Mouse (Mus musculus) kidney, adult 11 months (tissue): ENCODE results near the gene Nt5c3b.

Experiments used
- DNase-seq: peaks from one replicate; pipeline ENCODE4 v3.0.0; 2022

Gene Nt5c3b

DNA sequence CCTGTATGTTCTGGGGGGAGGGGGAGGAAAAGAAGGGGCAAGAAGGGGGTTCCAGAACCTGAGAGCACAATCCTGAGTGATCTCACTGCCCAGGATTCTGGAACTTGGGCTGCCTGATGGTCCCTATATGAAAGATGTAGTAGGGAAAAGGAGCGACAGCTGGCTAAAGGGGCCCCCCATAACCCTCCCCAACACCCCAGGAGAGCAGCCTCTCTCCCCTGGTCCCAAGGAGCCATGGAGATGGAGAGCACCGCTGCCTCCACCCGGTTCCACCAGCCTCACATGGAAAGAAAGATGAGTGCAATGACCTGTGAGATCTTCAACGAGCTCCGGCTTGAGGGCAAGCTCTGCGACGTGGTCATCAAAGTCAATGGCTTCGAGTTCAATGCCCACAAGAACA lies at the start of gene Nt5c3b, which contains the start of gene Klhl10:
Gene Nt5c3b (minus strand): TSS at position 12 of the 400 bp plus-strand sequence.
Gene Klhl10 (plus strand): TSS at position 121 of the 400 bp plus-strand sequence.
- DNase-seq = no peak

DNA sequence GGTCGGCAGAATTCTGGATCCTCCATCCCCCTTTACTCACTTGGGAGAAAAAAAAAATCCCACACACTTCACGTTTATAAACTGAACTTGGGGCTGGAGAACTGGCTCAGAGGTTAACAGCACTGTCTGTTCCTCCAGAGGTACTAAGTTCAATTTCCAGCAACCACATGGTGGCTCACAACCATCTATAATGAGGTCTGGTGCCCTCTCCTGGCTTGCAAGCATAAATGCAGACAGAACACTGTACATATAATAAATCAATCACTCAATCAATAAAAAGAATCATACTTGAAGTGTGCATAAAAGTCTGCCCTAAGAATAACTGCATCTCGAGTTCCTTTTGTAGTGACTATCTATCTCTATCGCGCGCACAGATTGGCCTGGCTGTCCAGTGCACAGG lies 49.3 kb upstream of the Nt5c3b start:
- DNase-seq = no peak

DNA sequence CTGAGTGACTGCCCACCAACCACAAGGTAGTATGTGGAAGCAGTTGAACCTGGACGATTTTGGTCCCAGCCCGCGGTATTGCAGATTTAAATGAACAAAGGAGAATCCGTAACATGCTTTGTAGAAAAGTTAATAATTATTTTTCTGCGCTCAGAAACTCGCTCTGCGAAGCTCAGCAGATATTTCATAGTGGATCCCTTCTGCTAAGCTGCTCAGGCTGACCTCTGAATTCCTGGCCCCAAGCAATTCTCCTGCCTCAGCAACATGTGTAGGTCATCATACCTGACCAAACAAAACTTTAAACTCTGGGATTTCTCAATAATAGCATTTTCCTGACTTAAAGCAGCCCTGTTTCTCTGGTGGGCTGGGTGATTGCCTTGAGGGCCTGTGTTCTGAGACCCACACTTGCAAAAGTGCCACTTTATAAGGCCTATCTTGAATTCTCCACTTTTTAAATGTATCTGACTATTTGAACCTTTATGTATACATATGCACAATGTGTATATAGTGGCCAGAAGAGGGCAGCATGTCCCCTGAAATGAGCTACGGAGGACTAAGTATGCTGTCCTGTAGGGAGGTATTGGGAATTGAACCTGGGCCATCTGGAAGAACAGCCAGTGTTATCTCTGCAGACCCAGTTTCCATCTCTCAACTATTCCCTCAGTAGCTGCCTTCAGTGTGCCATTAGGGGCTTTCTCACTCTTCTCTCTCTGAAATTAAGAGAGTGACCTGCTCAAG lies 44.4 kb upstream of the Nt5c3b start:
- peak; percentile 36 for DNase-seq

DNA sequence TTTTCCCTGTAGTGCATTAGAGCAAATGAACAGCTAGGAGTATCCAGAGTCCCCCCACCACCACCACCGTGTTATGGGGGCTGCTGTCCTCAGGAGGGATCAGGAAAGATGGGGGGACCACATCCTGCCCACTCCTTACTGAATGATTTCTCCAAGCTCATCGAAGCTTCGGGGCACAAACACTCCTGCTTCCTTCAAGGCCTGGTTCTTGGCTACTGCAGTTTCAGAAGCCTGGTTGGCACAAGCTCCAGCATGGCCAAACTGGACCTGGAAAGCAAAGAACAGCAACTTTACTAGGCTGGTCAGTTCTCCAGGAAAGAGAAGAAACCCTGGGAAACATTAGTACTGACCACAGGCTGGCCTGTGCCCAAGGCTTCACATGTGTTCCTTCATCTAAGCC lies 42.9 kb upstream of the Nt5c3b start:
- no peak for DNase-seq

DNA sequence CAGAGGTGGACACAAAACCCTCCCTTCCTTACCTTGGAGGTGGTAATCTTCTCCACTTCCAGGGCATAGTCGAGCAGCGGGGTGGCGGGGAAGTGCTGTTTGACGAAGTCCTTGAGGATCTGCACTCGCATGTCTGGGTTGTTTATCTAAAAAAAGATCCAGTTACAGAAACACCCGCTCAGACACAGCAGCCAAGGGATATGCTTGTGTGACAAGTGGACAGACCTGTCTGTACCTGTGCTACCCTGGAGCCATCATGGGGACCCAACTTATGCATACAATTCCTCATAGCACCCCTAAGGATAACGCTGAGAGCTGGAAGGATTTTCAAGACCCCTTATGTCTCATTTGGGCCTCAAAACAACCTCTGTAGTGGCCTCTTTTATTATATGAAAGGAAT lies 37.5 kb upstream of the Nt5c3b start:
- no peak for DNase-seq

DNA sequence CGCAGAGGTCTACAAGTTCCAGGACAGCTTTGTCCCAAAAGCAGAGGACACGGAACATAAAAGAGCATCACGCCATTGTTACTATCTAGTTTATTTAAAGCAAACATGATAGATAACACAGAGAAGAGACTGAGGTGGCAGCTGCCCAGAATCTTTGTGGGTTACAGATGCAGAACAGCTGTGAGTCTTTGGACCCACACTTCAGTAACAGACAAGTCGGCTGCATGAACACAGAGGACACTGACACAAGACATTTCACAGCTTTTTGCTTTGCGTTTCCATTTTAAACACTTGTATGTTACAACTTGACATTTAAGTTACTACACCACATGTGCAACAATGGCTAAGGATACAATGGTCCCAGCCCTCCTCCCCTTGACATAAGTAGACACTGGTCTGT lies 34.7 kb upstream of the Nt5c3b start:
- no peak for DNase-seq

DNA sequence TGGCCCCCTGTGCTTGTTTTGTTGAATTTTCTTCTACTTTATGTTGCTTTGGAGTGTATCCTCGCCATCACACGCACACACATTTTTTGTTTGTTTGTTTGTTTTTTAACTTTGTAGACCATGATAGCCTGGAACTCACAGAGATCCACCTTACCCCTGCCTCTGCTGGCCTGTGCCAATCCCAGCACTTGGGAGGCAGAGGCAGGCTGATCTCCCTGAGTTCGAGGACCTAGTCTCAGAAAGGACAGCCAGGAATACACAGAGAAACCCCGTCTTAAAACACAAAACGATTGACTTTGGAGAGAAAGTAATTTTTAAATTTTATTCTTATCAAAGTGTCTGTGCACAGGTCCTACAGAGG lies 31.3 kb upstream of the Nt5c3b start:
- DNase-seq = no peak

DNA sequence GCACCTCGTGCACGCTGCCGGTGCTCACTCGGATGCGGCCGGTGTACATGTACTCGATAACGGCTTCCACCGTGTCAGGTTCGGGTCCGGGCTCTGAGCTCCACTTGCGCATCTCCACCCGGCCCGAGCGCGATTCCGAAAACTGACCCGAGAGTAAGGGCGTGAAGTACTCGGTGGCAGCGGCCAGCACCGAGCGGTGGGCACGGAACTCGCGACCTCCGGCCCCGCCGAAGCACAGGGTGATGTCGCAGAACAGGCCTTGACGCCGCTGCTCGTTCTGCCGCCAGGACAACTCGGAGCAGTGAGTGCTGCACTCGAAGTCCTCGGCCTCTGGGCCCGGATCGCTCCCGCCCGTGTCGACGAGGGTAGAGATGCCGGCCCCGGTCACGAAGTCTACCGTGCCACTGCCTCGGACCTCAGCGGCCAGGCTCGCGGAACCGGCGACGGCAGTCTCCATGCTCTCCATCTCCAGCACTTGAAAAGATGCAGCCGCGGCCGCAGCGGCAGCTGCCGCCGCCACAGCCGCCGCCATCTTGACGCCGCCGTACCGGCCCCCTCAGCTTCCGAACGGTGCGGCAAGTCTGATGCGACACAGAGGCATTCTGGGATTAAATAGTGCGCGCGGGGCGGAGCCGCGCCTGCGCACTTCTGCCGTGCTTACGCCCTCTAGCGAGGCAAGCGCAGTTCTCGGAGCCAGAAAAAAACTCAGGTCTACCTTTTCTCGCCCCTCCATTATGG lies 30.8 kb upstream of the Nt5c3b start, which contains the start of gene Klhl11:
Gene Klhl11 (minus strand): TSS at position 545 of the 738 bp plus-strand sequence.
- peak; percentile 86 for DNase-seq

DNA sequence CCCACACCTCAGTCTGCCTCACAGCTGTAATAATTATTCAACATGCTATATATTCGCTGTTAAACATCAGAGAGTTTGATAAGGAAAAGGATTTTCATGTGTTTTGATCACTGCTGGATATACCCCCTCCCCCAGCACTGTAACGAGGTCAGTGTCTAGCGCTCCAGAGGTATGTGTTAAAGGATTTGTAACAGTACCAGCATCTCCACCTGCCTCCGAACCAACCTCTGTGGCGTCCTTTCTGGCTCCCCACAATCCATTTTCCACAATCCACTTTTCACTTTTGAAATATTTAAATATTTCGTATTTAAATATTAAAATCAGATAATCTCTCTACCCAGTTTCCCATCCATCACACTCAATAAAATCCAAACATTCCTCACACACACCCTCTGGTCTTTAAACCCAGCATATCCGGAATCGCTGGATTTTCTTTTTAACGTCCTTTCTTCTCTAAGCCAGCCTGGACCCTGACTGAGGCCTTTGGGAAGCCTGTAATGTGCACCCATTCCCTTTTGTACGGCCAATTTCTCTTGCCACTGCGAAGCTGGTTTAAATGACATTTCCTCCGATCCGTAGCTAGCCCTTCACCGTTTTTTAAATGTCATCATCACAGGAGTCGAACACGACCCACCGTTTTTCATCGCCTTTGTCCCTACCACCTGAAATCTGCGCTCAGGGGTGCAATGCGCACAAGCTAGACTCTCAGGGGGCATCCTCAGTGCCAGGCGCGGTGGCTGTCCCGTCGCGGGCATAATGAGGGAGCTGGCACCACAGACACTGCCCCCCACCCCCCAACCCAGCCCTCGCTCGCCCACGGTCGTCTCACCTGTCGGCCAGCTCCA lies 30.0 kb upstream of the Nt5c3b start:
- no peak for DNase-seq

DNA sequence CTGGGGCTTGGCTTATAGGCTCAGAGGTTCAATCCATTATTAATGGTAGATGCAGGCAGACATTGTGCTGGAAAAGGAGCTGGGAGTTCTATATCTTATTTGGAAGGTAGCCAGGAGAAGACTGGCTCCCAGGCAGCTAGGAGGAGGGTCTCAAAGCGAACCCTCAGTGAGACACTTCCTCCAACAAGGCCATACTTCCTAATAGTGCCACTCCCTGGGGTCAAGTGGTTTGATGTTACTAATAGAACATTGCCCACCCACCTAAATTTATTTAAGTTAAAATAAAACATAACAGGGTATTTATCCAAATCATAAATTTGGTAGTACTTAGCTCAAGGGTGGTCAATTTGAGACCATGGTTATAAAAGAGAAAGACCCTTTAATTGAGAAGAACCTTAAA lies 24.2 kb upstream of the Nt5c3b start:
- DNase-seq = no peak

DNA sequence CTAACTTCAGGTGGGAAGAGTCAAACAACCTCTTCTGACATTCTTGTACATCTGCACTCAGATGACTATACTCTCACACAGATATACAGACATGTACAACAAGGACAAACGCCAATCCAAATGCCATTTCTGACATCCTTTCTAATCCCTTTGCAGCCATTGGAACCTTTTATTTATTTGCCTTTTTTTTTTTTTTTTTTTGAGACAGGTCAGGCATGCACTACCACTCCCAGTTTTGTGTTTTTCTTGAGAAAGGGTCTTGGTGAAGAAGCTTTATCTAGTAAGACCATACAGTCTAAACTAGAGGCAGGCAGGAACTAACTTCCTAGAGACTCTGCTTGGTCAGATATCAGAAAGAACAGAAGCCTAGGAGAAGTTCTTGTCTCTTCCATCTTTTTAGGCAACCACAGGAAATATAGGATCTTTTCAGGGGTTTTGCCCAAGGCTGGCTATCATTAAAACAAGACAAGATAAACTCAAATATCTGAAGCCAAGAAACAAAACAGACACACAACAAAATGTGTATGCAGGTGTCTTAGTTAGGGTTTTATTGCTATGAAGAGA lies 23.7 kb upstream of the Nt5c3b start:
- DNase-seq = no peak

DNA sequence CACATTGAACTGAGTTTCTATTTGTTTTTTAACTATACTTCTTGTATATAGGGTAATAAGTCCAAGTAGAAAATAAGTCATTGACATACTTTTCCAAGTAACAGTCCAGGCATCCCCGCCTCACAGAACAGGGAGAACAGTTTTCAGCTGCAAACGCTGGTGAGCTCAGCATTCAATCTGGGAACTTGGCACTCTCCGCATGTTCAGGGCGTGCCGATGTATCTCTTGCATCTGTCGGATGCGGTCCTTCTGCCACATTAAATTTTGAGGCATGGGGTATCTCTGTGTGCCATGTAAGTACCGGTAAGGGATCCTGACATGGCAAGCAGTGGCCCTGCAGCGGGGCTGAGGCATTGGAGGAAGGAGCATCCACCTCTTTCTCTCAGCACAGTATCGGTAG lies 21.1 kb upstream of the Nt5c3b start:
- no peak for DNase-seq

DNA sequence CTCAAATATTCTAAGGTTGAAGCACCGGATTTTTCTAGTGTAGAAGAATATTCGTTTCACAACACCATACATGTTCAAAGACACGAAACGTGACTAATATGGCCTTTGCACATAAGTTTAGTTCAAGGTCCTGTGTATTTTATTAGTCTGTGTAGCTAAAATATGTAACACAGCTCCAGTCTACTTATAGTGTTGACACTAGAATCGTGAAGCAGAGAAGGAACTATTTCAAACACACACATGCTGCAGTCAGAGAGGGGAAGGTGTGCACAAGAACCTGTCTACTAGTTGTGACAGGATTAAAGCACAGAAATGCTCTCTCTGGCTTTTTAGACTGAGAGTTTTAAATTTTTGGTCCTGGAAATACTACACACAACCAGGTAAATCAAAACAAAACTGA lies 16.1 kb upstream of the Nt5c3b start:
- no peak for DNase-seq

DNA sequence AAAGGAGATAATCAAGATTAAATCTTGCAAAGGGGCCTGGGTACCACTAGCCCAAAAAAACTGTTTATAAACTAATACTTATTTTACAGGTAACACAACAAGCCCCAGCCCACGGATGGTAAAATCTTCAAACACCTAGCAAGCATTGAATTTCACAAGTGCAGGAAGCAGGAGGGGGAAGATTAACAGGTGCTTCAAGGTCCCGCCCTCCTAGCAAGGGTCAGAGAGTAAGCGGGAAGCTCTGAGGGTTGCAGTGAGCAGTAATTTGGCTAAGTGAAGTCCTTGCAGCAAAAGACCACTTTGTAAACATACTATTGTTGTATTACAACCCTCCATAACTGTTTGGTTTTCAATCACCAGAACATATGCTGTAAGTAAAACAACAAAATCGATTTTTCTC lies 15.6 kb upstream of the Nt5c3b start:
- no peak for DNase-seq

DNA sequence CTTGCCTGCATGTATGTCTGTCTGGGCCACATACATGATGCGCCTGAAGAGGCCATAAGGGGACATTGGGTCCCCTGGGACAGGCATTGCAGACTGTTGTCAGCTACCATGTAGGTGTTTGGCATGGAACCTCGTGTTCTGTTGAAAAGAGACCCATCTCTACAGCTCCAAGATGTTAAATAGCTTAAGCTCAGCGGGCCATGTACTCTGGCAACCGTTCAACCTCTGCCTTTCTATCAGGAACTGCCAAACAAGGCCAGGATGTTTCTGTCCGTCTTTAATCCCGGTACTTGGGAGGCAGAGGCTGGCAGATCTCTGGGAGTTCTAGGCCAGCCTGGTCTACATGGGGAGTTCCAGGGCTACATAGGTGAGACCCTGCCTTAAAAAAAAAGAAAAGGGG lies 1.0 kb upstream of the Nt5c3b start:
- DNase-seq = peak; percentile 42

DNA sequence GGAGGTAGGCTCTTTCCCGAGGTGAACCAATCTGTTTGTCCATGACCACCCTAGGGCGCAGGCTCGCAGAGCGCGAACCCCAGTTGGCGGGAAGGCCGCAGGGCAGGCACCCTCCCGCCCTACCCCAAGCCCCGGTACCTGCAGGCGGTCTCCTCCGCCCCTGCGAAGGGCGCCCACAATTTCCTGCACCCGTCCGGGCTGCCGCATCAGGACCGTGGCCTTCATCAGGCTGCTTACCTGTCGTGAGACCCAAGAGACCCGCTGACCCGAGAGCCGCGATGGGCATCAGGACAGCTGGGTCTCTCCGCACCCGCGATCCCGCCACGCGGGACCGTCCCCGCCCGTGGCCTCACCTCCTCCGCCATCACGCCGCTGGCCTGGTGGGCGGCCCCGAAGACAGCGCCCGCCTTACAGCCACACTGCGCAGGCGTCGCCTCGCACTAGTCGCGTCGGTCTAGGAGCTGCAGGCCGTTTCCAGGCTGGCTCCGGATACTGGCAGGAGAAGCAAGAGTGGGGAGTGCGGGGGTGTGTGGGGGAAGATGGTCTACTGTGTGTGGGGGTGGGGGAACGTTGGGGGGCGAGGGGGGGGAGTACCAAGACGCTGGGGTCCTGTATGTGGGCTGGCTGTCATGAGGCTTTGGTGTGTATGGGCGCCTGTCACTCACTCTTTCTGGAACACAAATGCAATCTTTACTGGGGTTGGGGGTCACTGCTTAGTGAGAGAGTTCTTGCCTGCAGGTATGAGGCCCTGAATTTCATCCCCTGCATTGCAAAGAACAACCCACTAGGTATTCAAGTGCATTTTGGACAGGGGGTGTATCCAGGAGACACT lies 701 bp downstream of the Nt5c3b start:
- DNase-seq = peak; percentile 75

DNA sequence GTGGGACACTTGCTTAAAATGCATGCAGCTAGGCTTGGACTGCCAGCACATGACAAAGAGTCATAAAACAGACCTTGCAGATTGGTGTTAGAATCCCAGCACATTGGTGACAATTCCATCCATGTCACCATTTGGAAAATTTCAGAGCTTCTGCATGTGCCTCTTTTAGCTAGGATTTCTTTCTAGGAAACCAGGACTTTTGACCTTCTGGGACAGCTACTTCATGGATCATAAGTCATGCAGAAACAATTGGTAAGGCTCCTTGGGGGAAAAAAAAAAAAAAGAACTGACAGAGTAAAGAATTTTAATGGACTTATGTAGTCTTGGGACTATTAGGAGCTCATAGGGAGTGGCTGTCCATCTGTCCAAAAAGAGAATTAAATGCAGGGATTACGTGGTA lies 3.7 kb downstream of the Nt5c3b start:
- no peak for DNase-seq

DNA sequence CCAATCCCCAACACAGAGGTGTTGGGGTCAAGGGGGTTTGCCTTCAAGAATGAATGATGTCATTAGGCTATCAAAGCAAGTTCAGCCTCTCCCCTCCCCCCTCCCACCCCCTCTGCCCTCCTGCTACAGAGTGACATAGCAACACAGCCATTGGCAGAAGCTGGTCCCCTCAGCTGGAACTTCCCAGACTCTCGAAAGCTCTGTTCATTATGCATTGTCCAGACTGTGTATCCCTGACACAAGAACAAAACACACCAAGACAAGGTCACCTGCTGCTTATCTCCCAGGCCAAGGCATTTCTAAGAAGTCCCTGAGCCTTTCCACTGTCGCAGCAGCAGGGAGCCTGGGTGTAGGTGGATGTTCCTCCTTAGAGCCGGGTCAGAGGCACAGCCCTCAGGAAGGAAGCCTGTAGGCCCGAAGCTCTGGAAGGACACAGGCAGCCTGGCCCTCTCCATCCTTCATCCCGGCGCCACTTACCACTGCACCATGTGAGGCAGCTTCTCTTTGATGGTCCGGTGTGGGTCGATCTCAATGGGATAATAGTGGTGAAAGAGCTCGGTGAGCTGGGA lies 5.8 kb downstream of the Nt5c3b start:
- DNase-seq = no peak

DNA sequence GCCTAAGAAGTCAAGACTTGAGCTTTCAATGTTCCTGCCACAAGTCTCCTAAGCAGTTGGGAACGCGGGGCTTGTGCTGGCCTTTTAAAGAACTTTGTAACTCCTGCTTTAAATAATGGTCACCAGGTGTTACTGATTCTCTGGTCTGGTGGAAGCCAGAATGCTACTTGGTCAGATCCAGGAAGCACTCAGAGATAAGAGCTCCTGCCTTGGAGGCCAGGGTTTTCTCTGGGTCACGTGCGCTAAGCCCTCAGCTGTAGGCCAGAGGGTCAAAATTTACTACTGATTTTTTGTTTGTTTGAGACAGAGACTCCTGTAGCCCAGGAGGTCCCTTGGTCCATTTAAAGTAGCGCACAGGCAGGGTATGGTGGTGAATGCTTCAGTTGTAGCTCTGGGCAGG lies 9.6 kb downstream of the Nt5c3b start:
- no peak for DNase-seq

DNA sequence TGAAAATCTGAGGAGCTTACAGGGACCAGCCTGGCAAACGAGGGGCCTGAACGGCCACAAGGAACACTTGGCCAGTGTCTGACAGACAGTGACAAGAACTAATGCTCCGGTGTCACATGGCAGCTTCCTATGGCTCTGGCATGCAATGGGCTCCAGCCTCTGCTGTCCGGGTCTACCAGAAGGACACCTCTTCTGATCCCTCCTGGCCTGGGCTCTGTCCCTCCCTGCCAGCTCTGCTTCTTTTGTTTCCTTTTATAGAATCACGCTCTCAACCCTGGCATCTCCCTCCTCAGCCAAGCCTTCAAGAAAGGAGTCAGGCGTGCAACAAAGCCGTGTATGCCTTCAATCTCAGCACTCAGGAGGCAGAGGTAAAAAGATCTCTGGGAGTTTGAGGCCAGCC lies 11.6 kb downstream of the Nt5c3b start:
- no peak for DNase-seq

DNA sequence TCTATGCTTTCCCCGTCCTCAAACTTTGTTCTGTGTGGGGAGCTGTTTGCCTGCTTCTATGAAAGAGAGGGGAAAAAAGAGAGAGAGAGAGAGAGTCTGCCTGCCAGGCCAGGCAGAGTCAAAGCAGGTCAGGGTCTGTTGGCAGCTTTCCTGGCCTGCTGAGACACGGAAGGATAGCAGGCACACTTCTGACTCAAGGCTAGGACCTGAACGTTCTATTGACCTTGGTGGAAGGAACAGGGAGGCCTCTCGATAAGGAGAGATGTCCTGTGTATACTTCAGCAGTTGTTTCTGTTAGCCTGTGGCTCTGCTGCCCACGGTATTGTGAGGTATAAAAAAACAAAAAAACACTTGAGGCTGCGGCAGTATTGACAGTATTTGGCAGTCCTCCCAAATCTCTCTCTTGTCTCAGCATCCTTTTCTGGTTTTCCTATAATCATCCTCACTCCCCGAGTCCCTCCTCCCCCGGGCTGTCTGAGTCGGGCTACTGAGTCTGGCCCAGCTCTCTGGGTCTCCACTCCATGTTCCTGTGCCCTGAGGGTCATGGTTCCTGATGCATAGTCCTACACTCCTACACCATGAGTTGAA lies 12.9 kb downstream of the Nt5c3b start:
- DNase-seq = no peak

DNA sequence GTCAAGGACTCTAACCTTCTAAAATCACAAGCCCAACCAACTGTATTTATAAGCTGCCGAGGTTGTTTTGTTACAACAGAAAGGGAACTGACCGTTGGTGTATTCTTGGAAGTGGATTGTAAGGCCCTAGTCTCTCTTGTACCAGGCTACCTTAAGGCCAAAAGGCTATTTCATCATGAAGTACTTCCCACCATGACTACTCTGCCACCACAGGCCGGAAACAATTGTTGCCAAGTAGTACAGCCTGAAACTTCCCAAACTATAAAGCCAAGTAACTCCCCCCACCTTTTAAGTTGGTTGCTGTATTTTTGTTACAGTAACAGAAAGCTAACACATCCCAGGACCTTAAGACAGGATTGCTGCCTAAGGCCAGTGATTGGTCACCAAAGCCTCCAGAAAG lies 14.8 kb downstream of the Nt5c3b start:
- DNase-seq = no peak
